Mouse (Mus musculus): ENCODE measurements around the gene Spata31d1b.

The Spata31d1b gene

GRCm38 (mm10) chr13:59756906-59757305, 44.8 kb downstream of the Spata31d1b start:
- no peak for DNase-seq

GRCm38 (mm10) chr13:59762791-59763190, 50.7 kb downstream of the Spata31d1b start:
- no peak for DNase-seq

- DNase-seq, result no peak
Measured at GRCm38 (mm10) chr13:59766786-59767515, 54.9 kb downstream of the Spata31d1b start.

DNA sequence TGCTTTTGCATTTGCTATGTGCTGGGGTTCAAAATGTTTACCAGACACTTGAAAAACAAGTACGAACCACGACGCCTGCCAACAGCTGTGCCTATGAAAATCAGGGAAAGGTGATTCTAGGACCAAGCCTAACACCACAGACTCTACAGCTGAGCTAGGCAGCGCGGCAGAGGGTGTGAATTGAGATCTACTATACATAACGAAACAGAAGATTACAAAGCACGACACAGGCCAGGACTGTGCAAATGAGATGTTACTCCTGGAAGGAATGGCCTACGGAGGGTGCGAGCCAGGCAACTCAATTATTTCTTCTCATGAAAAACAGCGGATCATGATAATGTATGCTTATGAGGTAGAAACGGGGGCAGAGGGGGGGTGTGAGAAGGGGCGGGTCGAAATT, 56.4 kb downstream of the Spata31d1b start:
- DNase-seq, result no peak

Data from thymus, postnatal 36 days (tissue).